Mouse (Mus musculus) hindbrain, embryonic 14.5 days (tissue): ENCODE results near the gene Slc12a7. TPM values are rescaled to one million over a fixed set of nuclear protein-coding genes. Genes with fewer than 3 reads are reported as not detected.

Source experiments
- ATAC-seq: fragments of 200-750 bp; cut with Nextera tagmentation; 2 replicates; pipeline ENCODE4 v1.8.0; 2017; ENCODE audit warnings: moderate number of reproducible peaks, mild to moderate bottlenecking, moderate TSS enrichment, moderate library complexity; ENCODE audit not compliant: low FRiP score
- DNase-seq: peaks from one replicate; pipeline ENCODE4 v3.0.0-alpha.2; 2015; ENCODE audit warnings: low spot score
- H3K27ac ChIP-seq: fragments of 300-500 bp; sonication (generic); 2 replicates; pipeline ENCODE4 v1.5.1; 2014; ENCODE audit warnings: mild to moderate bottlenecking, moderate library complexity
- H3K27me3 ChIP-seq: fragments of 300-500 bp; sonication (generic); 2 replicates; pipeline ENCODE4 v1.6.1; 2014; ENCODE audit warnings: mild to moderate bottlenecking, low read length, mixed read lengths; ENCODE audit not compliant: control insufficient read depth, insufficient read depth
- H3K36me3 ChIP-seq: fragments of 300-500 bp; sonication (generic); replicated peaks from 2 replicates; pipeline ENCODE4 v1.6.1; 2014; ENCODE audit not compliant: control insufficient read depth, insufficient read depth
- H3K4me1 ChIP-seq: fragments of 300-500 bp; sonication (generic); replicated peaks from 2 replicates; pipeline ENCODE4 v1.6.1; 2014; ENCODE audit warnings: antibody characterized with exemption, low read length, mixed read lengths; ENCODE audit not compliant: control insufficient read depth, insufficient read depth
- H3K4me2 ChIP-seq: fragments of 300-500 bp; sonication (generic); replicated peaks from 2 replicates; pipeline ENCODE4 v1.6.1; 2014; ENCODE audit warnings: mild to moderate bottlenecking, moderate library complexity
- H3K4me3 ChIP-seq: fragments of 300-500 bp; sonication (generic); replicated peaks from 2 replicates; pipeline ENCODE4 v1.5.1; 2014; ENCODE audit warnings: mild to moderate bottlenecking, low read length
- H3K9ac ChIP-seq: fragments of 300-500 bp; sonication (generic); 2 replicates; pipeline ENCODE4 v1.6.1; 2014
- H3K9me3 ChIP-seq: fragments of 300-500 bp; sonication (generic); 2 replicates; pipeline ENCODE4 v1.6.1; 2016; ENCODE audit warnings: low read length; ENCODE audit not compliant: control insufficient read depth
- WGBS: fragments of 180-500 bp; shearing (Covaris S2); extraction: QIAGEN DNeasy Blood & Tissue Kit; methylation state at CpG from one replicate; pipeline ENCODE4 v1.1.7; 2014; 5-methylcytosine and 5-hydroxymethylcytosine counted together
- polyA plus RNA-seq: library from polyadenylated mRNA; unstranded; fragments of >200 nt; fragmentation: Nextera tagmentation; extraction: Ambion mirVana; gene quantifications from 2 replicates; pipeline ENCODE4 v1.2.1, GENCODE M21; 2014

Slc12a7 gene
- polyA plus RNA-seq, 1 experiment from 2014 or later = 10.6 TPM

- ATAC-seq (no peak), DNase-seq (no peak)
- H3K4me2 ChIP-seq = no peak overlapping the region
- no peaks in the 10 kb centered on the region for H3K9me3 ChIP-seq
- H3K27me3 ChIP-seq = no peaks in the 10 kb centered on the region
- H3K9ac ChIP-seq = no peak overlapping the region
- WGBS = 73% methylated on average over 4 of the region's 4 CpGs
- no peaks in the 10 kb centered on the region for H3K4me1 ChIP-seq
- no peaks in the 10 kb centered on the region for H3K36me3 ChIP-seq
- H3K4me3 ChIP-seq = no peak overlapping the region
- H3K27ac ChIP-seq = no peak overlapping the region
Measured at GRCm38 (mm10) chr13:73835791-73836190, 102.9 kb downstream of the Slc12a7 start.

- no peak overlapping the region for H3K4me3 ChIP-seq
- WGBS = 79% methylated on average over 6 of the region's 6 CpGs
- no peak for ATAC-seq
- H3K9ac ChIP-seq = no peak overlapping the region
- H3K27ac ChIP-seq = no peak overlapping the region
- no peaks in the 10 kb centered on the region for H3K4me1 ChIP-seq
- H3K9me3 ChIP-seq = no peaks in the 10 kb centered on the region
- no peaks in the 10 kb centered on the region for H3K36me3 ChIP-seq
- no peaks in the 10 kb centered on the region for H3K27me3 ChIP-seq
- H3K4me2 ChIP-seq = no peak overlapping the region
- DNase-seq = no peak
Measured at GRCm38 (mm10) chr13:73836491-73836890, 103.6 kb downstream of the Slc12a7 start.

- H3K4me1 ChIP-seq = no peaks in the 10 kb centered on the region
- no peak for ATAC-seq
- no peaks in the 10 kb centered on the region for H3K36me3 ChIP-seq
- no peak overlapping the region for H3K4me2 ChIP-seq
- H3K27me3 ChIP-seq = no peaks in the 10 kb centered on the region
- no peak overlapping the region for H3K9ac ChIP-seq
- H3K9me3 ChIP-seq = no peaks in the 10 kb centered on the region
- no peak overlapping the region for H3K27ac ChIP-seq
- DNase-seq = no peak
- 86% methylated on average over 8 of the region's 8 CpGs for WGBS
- H3K4me3 ChIP-seq = no peak overlapping the region
Measured at GRCm38 (mm10) chr13:73837708-73838107, 104.8 kb downstream of the Slc12a7 start.

- Histone ChIP-seq H3K27me3 (no peaks in the 10 kb centered on the region), H3K27ac (no peak overlapping the region), H3K9me3 (no peaks in the 10 kb centered on the region), H3K9ac (no peak overlapping the region), H3K4me3 (no peak overlapping the region), H3K4me1 (no peaks in the 10 kb centered on the region), H3K36me3 (no peaks in the 10 kb centered on the region), H3K4me2 (no peak overlapping the region)
- ATAC-seq = no peak
- WGBS = 75% methylated on average over 11 of the region's 11 CpGs
- DNase-seq = no peak
Measured at GRCm38 (mm10) chr13:73839137-73839548, 106.2 kb downstream of the Slc12a7 start.

GRCm38 (mm10) chr13:73839740-73840139, 106.8 kb downstream of the Slc12a7 start:
- no peaks in the 10 kb centered on the region for H3K4me1 ChIP-seq
- no peaks in the 10 kb centered on the region for H3K27me3 ChIP-seq
- no peak overlapping the region for H3K9ac ChIP-seq
- DNase-seq = no peak
- H3K27ac ChIP-seq = no peak overlapping the region
- H3K36me3 ChIP-seq = no peaks in the 10 kb centered on the region
- ATAC-seq = no peak
- no peak overlapping the region for H3K4me3 ChIP-seq
- H3K9me3 ChIP-seq = no peaks in the 10 kb centered on the region
- no peak overlapping the region for H3K4me2 ChIP-seq
- WGBS = 85% methylated on average over 4 of the region's 4 CpGs

- Histone ChIP-seq H3K27ac (no peak overlapping the region), H3K9me3 (no peaks in the 10 kb centered on the region), H3K4me2 (no peak overlapping the region), H3K27me3 (peaks cover 14% of the 10 kb centered on the region), H3K4me1 (no peaks in the 10 kb centered on the region), H3K36me3 (no peaks in the 10 kb centered on the region), H3K9ac (no peak overlapping the region), H3K4me3 (no peak overlapping the region)
- ATAC-seq (no peak), DNase-seq (no peak)
Measured at GRCm38 (mm10) chr13:73842696-73843095, 109.8 kb downstream of the Slc12a7 start.

- Histone ChIP-seq H3K4me3 (peak overlapping the region; percentile 54), H3K4me2 (peak overlapping the region; percentile 67), H3K9ac (peak overlapping the region; percentile 65), H3K27me3 (peaks cover 19% of the 10 kb centered on the region), H3K27ac (no peak overlapping the region), H3K4me1 (no peaks in the 10 kb centered on the region), H3K36me3 (no peaks in the 10 kb centered on the region), H3K9me3 (no peaks in the 10 kb centered on the region)
- DNase-seq = no peak
- peak; percentile 76 for ATAC-seq
- WGBS = 2% methylated on average over 63 of the region's 65 CpGs
Measured at GRCm38 (mm10) chr13:73846589-73847464, 113.9 kb downstream of the Slc12a7 start.

GRCm38 (mm10) chr13:73847465-73847836, 114.6 kb downstream of the Slc12a7 start, which contains the start of gene Nkd2:
Gene Nkd2 (minus strand): TSS chr13:73847631.
- H3K4me1 ChIP-seq = no peaks in the 10 kb centered on the region
- WGBS = 1% methylated on average over 38 of the region's 38 CpGs
- ATAC-seq = peak; percentile 88
- H3K4me3 ChIP-seq = peak within 1 kb of the TSS; percentile 54
- H3K36me3 ChIP-seq = no peaks in the 10 kb centered on the region
- peaks cover 19% of the 10 kb centered on the region for H3K27me3 ChIP-seq
- H3K9ac ChIP-seq = peak within 1 kb of the TSS; percentile 65
- peak; percentile 88 for DNase-seq
- H3K27ac ChIP-seq = no peak within 1 kb of the TSS
- H3K4me2 ChIP-seq = peak within 1 kb of the TSS; percentile 67
- no peaks in the 10 kb centered on the region for H3K9me3 ChIP-seq
